Mouse (Mus musculus) lung, embryonic 15.5 days (tissue): Measurements from ENCODE around the gene Atp6v1c2. TPM values are rescaled to one million over a fixed set of nuclear protein-coding genes. Genes with fewer than 3 reads are reported as not detected.

Experiments
- ATAC-seq: fragments of 200-750 bp; cut with Nextera tagmentation; 2 replicates; pipeline ENCODE4 v1.8.0; 2017; ENCODE audit warnings: moderate number of reproducible peaks, borderline replicate concordance; ENCODE audit not compliant: low FRiP score, low TSS enrichment; ENCODE audit errors: extremely low read depth
- H3K27ac ChIP-seq: fragments of 300-500 bp; sonication (generic); 2 replicates; pipeline ENCODE4 v1.5.1; 2015; ENCODE audit warnings: moderate library complexity, mild to moderate bottlenecking, inconsistent platforms
- H3K27me3 ChIP-seq: fragments of 300-500 bp; sonication (generic); 2 replicates; pipeline ENCODE4 v1.6.1; 2015; ENCODE audit warnings: inconsistent platforms
- H3K36me3 ChIP-seq: fragments of 300-500 bp; sonication (generic); 2 replicates; pipeline ENCODE4 v1.6.1; 2015; ENCODE audit warnings: inconsistent platforms
- H3K4me1 ChIP-seq: fragments of 300-500 bp; sonication (generic); 2 replicates; pipeline ENCODE4 v1.6.1; 2015; ENCODE audit warnings: inconsistent platforms
- H3K4me2 ChIP-seq: fragments of 300-500 bp; sonication (generic); 2 replicates; pipeline ENCODE4 v1.6.1; 2015; ENCODE audit warnings: inconsistent platforms, mild to moderate bottlenecking, moderate library complexity
- H3K4me3 ChIP-seq: fragments of 300-500 bp; sonication (generic); 2 replicates; pipeline ENCODE4 v1.5.1; 2015; ENCODE audit warnings: mild to moderate bottlenecking, inconsistent platforms
- H3K9ac ChIP-seq: fragments of 300-500 bp; sonication (generic); 2 replicates; pipeline ENCODE4 v1.6.1; 2015; ENCODE audit warnings: inconsistent platforms
- H3K9me3 ChIP-seq: fragments of 300-500 bp; sonication (generic); 2 replicates; pipeline ENCODE4 v1.6.1; 2016; ENCODE audit warnings: inconsistent platforms
- WGBS: fragments of 180-500 bp; shearing (Covaris S2); methylation state at CpG from one replicate; pipeline ENCODE4 v1.1.7; 2015; 5-methylcytosine and 5-hydroxymethylcytosine counted together
- polyA plus RNA-seq: library from polyadenylated mRNA; unstranded; fragments of >200 nt; fragmentation: Nextera tagmentation; extraction: Ambion mirVana; gene quantifications from 2 replicates; pipeline ENCODE4 v1.2.1, GENCODE M21; 2015

Gene Atp6v1c2
- polyA plus RNA-seq, 1 experiment from 2014 or later: 3.1 TPM

DNA sequence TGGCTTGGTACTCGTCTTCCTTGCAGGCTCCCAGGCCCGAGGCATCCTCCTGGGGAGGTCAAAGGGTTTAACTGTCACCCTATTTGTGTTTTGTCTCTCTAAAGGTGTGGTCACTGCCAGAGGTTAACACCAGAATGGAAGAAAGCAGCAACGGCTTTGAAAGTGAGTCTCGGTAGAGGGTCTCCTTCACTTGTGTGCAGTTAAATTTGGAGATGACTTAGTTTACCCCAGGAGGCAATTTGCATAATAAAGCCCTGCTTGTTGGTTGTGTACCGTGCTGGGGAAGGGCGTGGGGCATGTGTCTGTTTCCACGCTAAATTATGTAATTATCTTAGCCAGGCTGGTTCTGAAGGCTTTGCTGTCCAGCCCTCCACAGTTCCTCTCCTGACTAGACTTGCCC, 55.3 kb downstream of the Atp6v1c2 start:
- Histone ChIP-seq H3K36me3 (peaks cover 86% of the 10 kb centered on the region), H3K27ac (no peak overlapping the region), H3K4me2 (no peak overlapping the region), H3K4me3 (no peak overlapping the region), H3K9me3 (no peaks in the 10 kb centered on the region), H3K4me1 (peaks cover 8% of the 10 kb centered on the region), H3K27me3 (no peaks in the 10 kb centered on the region), H3K9ac (no peak overlapping the region)
- WGBS: 84% methylated on average over 7 of the region's 7 CpGs
- no peak for ATAC-seq

DNA sequence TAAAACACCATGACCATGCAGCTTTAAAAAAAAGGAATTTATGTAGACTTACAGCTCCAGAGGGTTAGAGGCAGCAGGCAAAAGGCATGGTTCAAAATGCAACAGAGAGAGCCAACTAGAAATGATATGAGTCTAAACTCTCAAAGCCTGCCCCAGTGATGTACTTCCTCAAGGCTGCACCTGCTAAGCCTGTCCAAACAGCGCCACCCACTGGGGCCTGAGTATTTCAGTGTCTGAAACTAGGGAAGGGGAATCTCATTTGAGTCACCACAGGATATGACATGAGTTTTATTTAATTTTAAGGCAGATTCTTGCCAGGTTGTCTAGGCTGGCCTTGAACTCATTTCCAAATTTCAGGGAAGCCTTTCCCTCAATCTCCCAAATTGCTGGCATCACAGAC, 57.9 kb downstream of the Atp6v1c2 start:
- WGBS: 71% methylated on average over 1 of the region's 1 CpGs
- Histone ChIP-seq H3K9ac (no peak overlapping the region), H3K4me2 (no peak overlapping the region), H3K4me1 (peaks cover 23% of the 10 kb centered on the region), H3K4me3 (no peak overlapping the region), H3K27me3 (no peaks in the 10 kb centered on the region), H3K36me3 (peaks cover 66% of the 10 kb centered on the region), H3K27ac (no peak overlapping the region), H3K9me3 (no peaks in the 10 kb centered on the region)
- no peak for ATAC-seq

DNA sequence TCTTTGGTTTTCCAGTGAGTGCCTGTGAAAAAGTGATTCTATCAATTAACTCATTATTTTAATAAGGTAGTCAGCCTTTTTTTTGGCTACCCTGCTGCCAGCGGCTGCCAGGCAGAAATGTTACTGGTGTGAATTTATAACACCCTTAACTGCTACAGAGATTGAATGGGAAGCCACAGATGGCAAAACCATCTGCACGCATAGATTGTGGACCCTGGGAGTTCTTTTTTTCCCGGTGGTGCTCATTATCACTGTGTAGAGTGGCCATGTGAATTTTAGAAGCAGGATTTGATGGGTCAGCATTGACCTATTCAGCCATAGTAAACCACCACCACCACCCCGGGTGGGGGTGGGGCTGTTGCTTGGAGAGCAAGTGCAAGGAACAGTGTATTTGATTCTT, 61.8 kb downstream of the Atp6v1c2 start:
- WGBS: 8% methylated on average over 4 of the region's 4 CpGs
- Histone ChIP-seq H3K9me3 (no peaks in the 10 kb centered on the region), H3K27me3 (no peaks in the 10 kb centered on the region), H3K4me3 (peak overlapping the region; percentile 94), H3K4me1 (peaks cover 28% of the 10 kb centered on the region), H3K27ac (no peak overlapping the region), H3K36me3 (peaks cover 29% of the 10 kb centered on the region), H3K9ac (peak overlapping the region; percentile 98), H3K4me2 (peak overlapping the region; percentile 73)
- no peak for ATAC-seq

GRCm38 (mm10) chr12:17266673-17266990, 62.5 kb downstream of the Atp6v1c2 start:
- Histone ChIP-seq H3K9me3 (no peaks in the 10 kb centered on the region), H3K4me3 (peak overlapping the region; percentile 94), H3K4me1 (peaks cover 28% of the 10 kb centered on the region), H3K27me3 (no peaks in the 10 kb centered on the region), H3K36me3 (peaks cover 22% of the 10 kb centered on the region), H3K9ac (peak overlapping the region; percentile 98), H3K4me2 (peak overlapping the region; percentile 73), H3K27ac (peak overlapping the region; percentile 72)
- peak; percentile 77 for ATAC-seq
- 0% methylated on average over 20 of the region's 21 CpGs for WGBS

- Histone ChIP-seq H3K9me3 (no peaks in the 10 kb centered on the region), H3K27me3 (no peaks in the 10 kb centered on the region), H3K4me3 (peak within 1 kb of the TSS; percentile 94), H3K4me1 (peaks cover 28% of the 10 kb centered on the region), H3K36me3 (peaks cover 17% of the 10 kb centered on the region), H3K9ac (peak within 1 kb of the TSS; percentile 98), H3K27ac (peak within 1 kb of the TSS; percentile 72), H3K4me2 (peak within 1 kb of the TSS; percentile 73)
- WGBS: 1% methylated on average over 48 of the region's 48 CpGs
- peak; percentile 99 for ATAC-seq
These were observed 63.0 kb downstream of the Atp6v1c2 start, which contains the start of gene Pdia6 for GRCm38 (mm10) chr12:17265971-17266672. Gene Pdia6 (plus strand): TSS chr12:17266545.

GRCm38 (mm10) chr12:17264826-17265225, 64.3 kb downstream of the Atp6v1c2 start:
- no peaks in the 10 kb centered on the region for H3K27me3 ChIP-seq
- H3K9ac ChIP-seq: no peak overlapping the region
- H3K4me3 ChIP-seq: no peak overlapping the region
- H3K27ac ChIP-seq: no peak overlapping the region
- H3K9me3 ChIP-seq: no peaks in the 10 kb centered on the region
- no peak overlapping the region for H3K4me2 ChIP-seq
- H3K36me3 ChIP-seq: peaks cover 5% of the 10 kb centered on the region; the same call in 1 of the 2 replicates
- 85% methylated on average over 2 of the region's 2 CpGs for WGBS
- no peak for ATAC-seq
- peaks cover 26% of the 10 kb centered on the region for H3K4me1 ChIP-seq

DNA sequence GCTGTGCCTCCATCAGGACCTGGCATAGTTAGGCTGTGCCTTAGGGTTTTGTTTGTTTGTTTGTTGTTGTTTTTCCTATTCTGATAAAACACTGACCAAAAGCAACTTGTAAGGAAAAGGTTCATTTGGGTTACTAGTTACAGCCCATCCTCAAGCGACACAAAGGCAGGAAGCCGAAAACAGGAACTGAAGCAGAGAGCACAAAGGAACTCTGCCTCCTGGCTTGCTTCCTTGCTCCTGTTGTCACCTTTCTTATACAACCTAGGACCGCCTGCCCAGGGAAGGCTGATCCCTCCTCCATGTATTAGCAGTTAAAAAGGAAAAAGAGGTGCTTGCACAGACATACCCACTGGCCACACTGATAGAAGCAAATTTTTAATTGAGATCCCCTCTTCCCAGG, 65.3 kb downstream of the Atp6v1c2 start:
- no peak for ATAC-seq
- WGBS: 52% methylated on average over 3 of the region's 3 CpGs

GRCm38 (mm10) chr12:17261005-17261404, 68.2 kb downstream of the Atp6v1c2 start:
- no peaks in the 10 kb centered on the region for H3K36me3 ChIP-seq
- WGBS: 90% methylated on average over 3 of the region's 3 CpGs
- ATAC-seq: no peak

More for the DNA sequence above, 65.3 kb downstream of the Atp6v1c2 start:
- Histone ChIP-seq H3K9ac (no peak overlapping the region), H3K4me2 (no peak overlapping the region), H3K36me3 (peaks cover 5% of the 10 kb centered on the region; the same call in 1 of the 2 replicates), H3K4me3 (no peak overlapping the region), H3K27ac (no peak overlapping the region), H3K27me3 (no peaks in the 10 kb centered on the region), H3K4me1 (peaks cover 20% of the 10 kb centered on the region), H3K9me3 (no peaks in the 10 kb centered on the region)

DNA sequence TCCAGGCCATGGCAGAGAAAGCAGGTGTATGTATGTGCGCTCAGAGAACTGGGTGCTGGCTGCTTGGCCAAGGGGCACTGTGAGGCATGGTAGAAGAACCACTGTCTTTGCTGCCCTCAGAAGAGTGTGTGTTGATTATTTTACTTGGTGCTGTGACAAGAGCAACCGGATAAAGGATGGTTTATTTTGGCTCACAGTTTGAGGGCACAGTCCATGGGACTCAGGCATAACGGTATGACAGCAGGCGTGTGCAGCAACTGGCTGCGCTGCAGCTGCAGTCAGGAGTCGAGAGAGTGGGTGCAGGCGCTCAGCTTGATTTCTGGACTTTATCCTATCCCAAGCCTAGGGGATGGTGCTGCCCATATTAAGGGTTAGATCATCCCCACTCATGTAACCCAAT, 70.7 kb downstream of the Atp6v1c2 start:
- WGBS: 84% methylated on average over 7 of the region's 7 CpGs
- Histone ChIP-seq H3K27ac (no peak overlapping the region), H3K4me3 (no peak overlapping the region), H3K4me1 (no peaks in the 10 kb centered on the region), H3K36me3 (no peaks in the 10 kb centered on the region), H3K9me3 (no peaks in the 10 kb centered on the region), H3K4me2 (no peak overlapping the region), H3K27me3 (peaks cover 5% of the 10 kb centered on the region), H3K9ac (no peak overlapping the region)
- no peak for ATAC-seq

More at GRCm38 (mm10) chr12:17261005-17261404, 68.2 kb downstream of the Atp6v1c2 start:
- H3K27me3 ChIP-seq: no peaks in the 10 kb centered on the region
- no peak overlapping the region for H3K27ac ChIP-seq
- H3K4me2 ChIP-seq: no peak overlapping the region
- no peak overlapping the region for H3K9ac ChIP-seq
- H3K4me3 ChIP-seq: no peak overlapping the region
- peaks cover 5% of the 10 kb centered on the region for H3K4me1 ChIP-seq
- no peaks in the 10 kb centered on the region for H3K9me3 ChIP-seq

- no peaks in the 10 kb centered on the region for H3K9me3 ChIP-seq
- H3K9ac ChIP-seq: no peak overlapping the region
- H3K27me3 ChIP-seq: peaks cover 7% of the 10 kb centered on the region
- no peak; the same call in 1 of the 2 replicates for ATAC-seq
- H3K27ac ChIP-seq: no peak overlapping the region
- H3K36me3 ChIP-seq: no peaks in the 10 kb centered on the region
- H3K4me3 ChIP-seq: no peak overlapping the region
- no peak overlapping the region for H3K4me2 ChIP-seq
- 3% methylated on average over 10 of the region's 10 CpGs for WGBS
- no peaks in the 10 kb centered on the region for H3K4me1 ChIP-seq
These were observed 72.3 kb downstream of the Atp6v1c2 start for GRCm38 (mm10) chr12:17256905-17257304.

DNA sequence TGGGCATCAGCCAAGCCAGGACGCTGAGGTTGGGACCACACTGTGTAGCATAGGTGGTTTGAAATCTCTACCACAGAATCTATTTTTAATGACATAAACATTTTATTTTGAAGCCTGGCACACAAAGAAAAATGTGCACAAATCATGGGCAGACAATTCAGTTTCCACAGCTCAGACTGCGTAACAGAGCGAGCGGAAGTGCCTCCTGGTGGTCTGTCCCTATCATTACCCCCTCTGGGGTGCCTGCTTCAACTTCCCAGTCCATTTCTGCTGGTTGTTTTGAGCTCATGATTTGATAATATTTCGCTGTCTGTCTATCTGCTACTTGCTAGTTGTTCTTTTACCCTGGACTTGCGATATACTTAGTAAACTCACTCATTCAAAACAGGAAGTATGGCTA, 73.6 kb downstream of the Atp6v1c2 start:
- peaks cover 7% of the 10 kb centered on the region for H3K27me3 ChIP-seq
- no peak for ATAC-seq
- H3K4me3 ChIP-seq: no peak overlapping the region
- no peak overlapping the region for H3K9ac ChIP-seq
- H3K4me1 ChIP-seq: no peaks in the 10 kb centered on the region
- no peaks in the 10 kb centered on the region for H3K36me3 ChIP-seq
- no peak overlapping the region for H3K27ac ChIP-seq
- WGBS: 73% methylated on average over 6 of the region's 6 CpGs
- no peak overlapping the region for H3K4me2 ChIP-seq
- no peaks in the 10 kb centered on the region for H3K9me3 ChIP-seq

- WGBS: 6% methylated on average over 9 of the region's 9 CpGs
These were observed 76.1 kb downstream of the Atp6v1c2 start for GRCm38 (mm10) chr12:17253069-17253468.

More at GRCm38 (mm10) chr12:17253069-17253468, 76.1 kb downstream of the Atp6v1c2 start:
- Histone ChIP-seq H3K9me3 (no peaks in the 10 kb centered on the region), H3K27ac (no peak overlapping the region), H3K36me3 (no peaks in the 10 kb centered on the region), H3K4me2 (no peak overlapping the region), H3K4me1 (no peaks in the 10 kb centered on the region), H3K27me3 (peaks cover 7% of the 10 kb centered on the region), H3K4me3 (no peak overlapping the region), H3K9ac (no peak overlapping the region)
- ATAC-seq: no peak
